Mouse (Mus musculus): Measurements from ENCODE around the gene Fam129a.

GRCm38 (mm10) chr1:151584182-151584471, 13.1 kb downstream of the Fam129a start:
- TF ChIP-seq POLR2A (IDR thresholded peaks at IDR 0.05; ENCODE audit: low read depth, low read length) (no peak), CTCF (conservative IDR thresholded peaks at IDR 0.05; ENCODE audit: insufficient read depth, insufficient read length, low read depth, low read length) (no peak)
